ENCODE assay signal across 9 mouse cellular contexts in genomic region chr11:70821728-70822591, GRCm38 (mm10). TPM values are rescaled to one million over a fixed set of nuclear protein-coding genes. Genes with fewer than 3 reads are reported as not detected.
DNase-seq lines count a peak whose midpoint lies in the region; ATAC-seq and TF ChIP-seq lines count a peak whose summit lies in the region.
"Had no signal": no experiment of that assay in that cellular context is flagged by ENCODE, and none has a peak within 500 bp of the region (broad histone marks: within the 10 kb centered on the region; RNA-seq: fewer than 3 reads in every experiment).

No protein-coding gene starts in this region.

- no peaks in the 10 kb centered on the region for H3K27me3 ChIP-seq in embryonic facial prominence, embryonic 11.5 days (ENCODE audit: control insufficient read depth, insufficient read depth, low read length)
- H3K27me3 ChIP-seq in kidney, embryonic 15.5 days = no peaks in the 10 kb centered on the region
- H3K27me3 ChIP-seq in midbrain, postnatal 0 days (ENCODE audit: insufficient read depth, low read length) = no peaks in the 10 kb centered on the region
- no peaks in the 10 kb centered on the region for H3K27me3 ChIP-seq in forebrain, embryonic 14.5 days (replicated peaks; ENCODE audit: control insufficient read depth, insufficient read depth, low read length)
- H3K27me3 ChIP-seq: heart, embryonic 15.5 days had no signal

- H3K4me2 ChIP-seq in embryonic facial prominence, embryonic 11.5 days (ENCODE audit: low read depth, low read length) = no peak overlapping the region
- peak overlapping the region; percentile 43 for H3K4me2 ChIP-seq in kidney, embryonic 15.5 days
- no peak overlapping the region for H3K4me2 ChIP-seq in midbrain, postnatal 0 days (ENCODE audit: low read depth, low read length, poor library complexity, severe bottlenecking)
- H3K4me2 ChIP-seq in forebrain, embryonic 14.5 days (ENCODE audit: low read length) = no peak overlapping the region
- H3K4me2 ChIP-seq: heart, embryonic 15.5 days had no signal

- no peak overlapping the region for H3K4me3 ChIP-seq in embryonic facial prominence, embryonic 11.5 days (ENCODE audit: low read depth, low read length)
- no peak overlapping the region for H3K4me3 ChIP-seq in kidney, embryonic 15.5 days (replicated peaks)
- H3K4me3 ChIP-seq in midbrain, postnatal 0 days (ENCODE audit: low read depth, low read length) = no peak overlapping the region
- no peak overlapping the region for H3K4me3 ChIP-seq in forebrain, embryonic 14.5 days (ENCODE audit: low read depth, low read length)
- H3K4me3 ChIP-seq: heart, embryonic 15.5 days had no signal

- no peak overlapping the region for H3K27ac ChIP-seq in embryonic facial prominence, embryonic 11.5 days (replicated peaks; ENCODE audit: low read depth, low read length)
- peak overlapping the region; percentile 37; the same call in 1 of the 2 replicates for H3K27ac ChIP-seq in kidney, embryonic 15.5 days
- H3K27ac ChIP-seq in midbrain, postnatal 0 days (ENCODE audit: low read depth, low read length) = no peak overlapping the region
- H3K27ac ChIP-seq in forebrain, embryonic 14.5 days (ENCODE audit: low read depth, low read length) = no peak overlapping the region
- H3K27ac ChIP-seq: heart, embryonic 15.5 days had no signal

- TF ChIP-seq CTCF in midbrain, postnatal 0 days (IDR thresholded peaks at IDR 0.05) = no peak

- H3K36me3 ChIP-seq in embryonic facial prominence, embryonic 11.5 days (replicated peaks; ENCODE audit: control insufficient read depth, insufficient read depth, low read depth, low read length) = no peaks in the 10 kb centered on the region
- H3K36me3 ChIP-seq in kidney, embryonic 15.5 days = no peaks in the 10 kb centered on the region
- H3K36me3 ChIP-seq in midbrain, postnatal 0 days (ENCODE audit: insufficient read depth, low read length) = no peaks in the 10 kb centered on the region
- no peaks in the 10 kb centered on the region for H3K36me3 ChIP-seq in forebrain, embryonic 14.5 days (ENCODE audit: control insufficient read depth, insufficient read depth, low read length)
- H3K36me3 ChIP-seq: heart, embryonic 15.5 days had no signal

- intact Hi-C loops in left cerebral cortex, postnatal 14 days (cut with DNase I) = no loop called here

- WGBS in embryonic facial prominence, embryonic 11.5 days = 45% methylated on average over 17 of the region's 17 CpGs
- 24% methylated on average over 17 of the region's 17 CpGs for WGBS in kidney, embryonic 15.5 days
- WGBS in midbrain, postnatal 0 days = 60% methylated on average over 17 of the region's 17 CpGs
- 69% methylated on average over 17 of the region's 17 CpGs for WGBS in forebrain, embryonic 14.5 days

- no peak overlapping the region for H3K9ac ChIP-seq in embryonic facial prominence, embryonic 11.5 days (replicated peaks; ENCODE audit: low read length)
- no peak overlapping the region for H3K9ac ChIP-seq in kidney, embryonic 15.5 days
- no peak overlapping the region for H3K9ac ChIP-seq in midbrain, postnatal 0 days (replicated peaks; ENCODE audit: low read length, poor library complexity, severe bottlenecking)
- H3K9ac ChIP-seq in forebrain, embryonic 14.5 days (ENCODE audit: low read length) = no peak overlapping the region
- H3K9ac ChIP-seq: heart, embryonic 15.5 days had no signal

- DNase-seq in ovary, adult 18-20 months (ENCODE audit: low spot score) = peak; percentile 44
- no peak for DNase-seq in ovary, postnatal 10 days (ENCODE audit: low spot score)
- DNase-seq in embryonic facial prominence, embryonic 11.5 days (ENCODE audit: low spot score) = peak; percentile 15
- peak; percentile 41 for DNase-seq in midbrain, postnatal 0 days (ENCODE audit: low spot score)
- no peak for DNase-seq in thymus, postnatal 0 days (ENCODE audit: low spot score)
- no peak for DNase-seq in left cerebral cortex, postnatal 14 days (ENCODE audit: low spot score in 2 of 2)
- DNase-seq in forebrain, embryonic 14.5 days (ENCODE audit: low spot score) = no peak

- H3K9me3 ChIP-seq in embryonic facial prominence, embryonic 11.5 days (replicated peaks; ENCODE audit: control insufficient read depth, low read length) = no peaks in the 10 kb centered on the region
- H3K9me3 ChIP-seq in kidney, embryonic 15.5 days (replicated peaks) = no peaks in the 10 kb centered on the region
- no peaks in the 10 kb centered on the region for H3K9me3 ChIP-seq in midbrain, postnatal 0 days (ENCODE audit: low read length)
- H3K9me3 ChIP-seq in forebrain, embryonic 14.5 days (replicated peaks; ENCODE audit: control insufficient read depth, low read length) = no peaks in the 10 kb centered on the region
- H3K9me3 ChIP-seq: heart, embryonic 15.5 days had no signal

- ATAC-seq in embryonic facial prominence, embryonic 11.5 days (replicated peaks; ENCODE audit: insufficient number of reproducible peaks, low FRiP score, low TSS enrichment, low read depth) = 0 out of 2 replicates have a peak, but pooled peaks have one; percentile 34
- ATAC-seq in kidney, embryonic 15.5 days (replicated peaks; ENCODE audit: low FRiP score) = peak; percentile 85
- ATAC-seq in midbrain, postnatal 0 days (ENCODE audit: low FRiP score) = no peak
- ATAC-seq in forebrain, embryonic 14.5 days = no peak

- no peaks in the 10 kb centered on the region for H3K4me1 ChIP-seq in embryonic facial prominence, embryonic 11.5 days (ENCODE audit: control insufficient read depth, insufficient read depth, low read length)
- H3K4me1 ChIP-seq in kidney, embryonic 15.5 days = peaks cover 12% of the 10 kb centered on the region
- no peaks in the 10 kb centered on the region for H3K4me1 ChIP-seq in midbrain, postnatal 0 days (ENCODE audit: insufficient read depth, low read length)
- no peaks in the 10 kb centered on the region for H3K4me1 ChIP-seq in forebrain, embryonic 14.5 days (ENCODE audit: control insufficient read depth, insufficient read depth, low read length)

RNA-seq across cellular contexts. Expression of gene Scimp, which starts 9.6 kb away (rescaled TPM):
- polyA plus RNA-seq in embryonic facial prominence, embryonic 11.5 days (2014; fragmentation: Nextera tagmentation; extraction: Ambion mirVana) = not detected in 2 replicates
- polyA plus RNA-seq in kidney, embryonic 15.5 days (2015; fragmentation: Nextera tagmentation; extraction: Ambion mirVana) = 0.25 TPM in 1 of 2 replicates, not detected in the other
- not detected in 2 replicates for total RNA-seq in midbrain, postnatal 0 days (2014; rRNA removed)
- not detected in 2 replicates for polyA plus RNA-seq in midbrain, postnatal 0 days (2015; fragmentation: Nextera tagmentation; extraction: Ambion mirVana)
- 2.1 and 3.1 TPM in 2 replicates for polyA plus RNA-seq in thymus, postnatal 0 days (2015; fragmentation: Nextera tagmentation; extraction: Ambion mirVana)
- not detected for total RNA-seq in left cerebral cortex, postnatal 14 days (2021)
- polyA plus RNA-seq in forebrain, embryonic 14.5 days (2014; fragmentation: Nextera tagmentation; extraction: Ambion mirVana) = not detected in 2 replicates

RNA-seq across cellular contexts. Expression of gene Rabep1, which starts 22.6 kb away (rescaled TPM):
- 36.2 and 36.6 TPM in 2 replicates for polyA plus RNA-seq in embryonic facial prominence, embryonic 11.5 days (2014; fragmentation: Nextera tagmentation; extraction: Ambion mirVana)
- polyA plus RNA-seq in kidney, embryonic 15.5 days (2015; fragmentation: Nextera tagmentation; extraction: Ambion mirVana) = 36.5 and 36.8 TPM in 2 replicates
- 66.4 and 98.4 TPM in 2 replicates for total RNA-seq in midbrain, postnatal 0 days (2014; rRNA removed)
- 102 and 116 TPM in 2 replicates for polyA plus RNA-seq in midbrain, postnatal 0 days (2015; fragmentation: Nextera tagmentation; extraction: Ambion mirVana)
- 35.6 and 38.1 TPM in 2 replicates for polyA plus RNA-seq in thymus, postnatal 0 days (2015; fragmentation: Nextera tagmentation; extraction: Ambion mirVana)
- total RNA-seq in left cerebral cortex, postnatal 14 days (2021) = 100 to 1,000 TPM; 110 to 118 TPM
- polyA plus RNA-seq in forebrain, embryonic 14.5 days (2014; fragmentation: Nextera tagmentation; extraction: Ambion mirVana) = 50.3 and 62.7 TPM in 2 replicates

RNA-seq across cellular contexts. Expression of gene Zfp3, which starts 58.0 kb away (rescaled TPM):
- polyA plus RNA-seq in embryonic facial prominence, embryonic 11.5 days (2014; fragmentation: Nextera tagmentation; extraction: Ambion mirVana) = 6.7 and 7.3 TPM in 2 replicates
- polyA plus RNA-seq in kidney, embryonic 15.5 days (2015; fragmentation: Nextera tagmentation; extraction: Ambion mirVana) = 6.8 and 8.1 TPM in 2 replicates
- 8.7 and 10.0 TPM in 2 replicates for total RNA-seq in midbrain, postnatal 0 days (2014; rRNA removed)
- 9.7 and 10.3 TPM in 2 replicates for polyA plus RNA-seq in midbrain, postnatal 0 days (2015; fragmentation: Nextera tagmentation; extraction: Ambion mirVana)
- polyA plus RNA-seq in thymus, postnatal 0 days (2015; fragmentation: Nextera tagmentation; extraction: Ambion mirVana) = 7.2 and 7.6 TPM in 2 replicates
- total RNA-seq in left cerebral cortex, postnatal 14 days (2021) = 10 to 100 TPM; 14.6 to 14.8 TPM
- 14.9 and 16.2 TPM in 2 replicates for polyA plus RNA-seq in forebrain, embryonic 14.5 days (2014; fragmentation: Nextera tagmentation; extraction: Ambion mirVana)

Comparison
In these comparisons a context has a peak if more than half of its experiments do, and no peak if none do; other contexts are left out.
1. DNase-seq: peak in ovary, adult 18-20 months (single experiment), embryonic facial prominence, embryonic 11.5 days (single experiment) and midbrain, postnatal 0 days (single experiment); none in ovary, postnatal 10 days (single experiment), thymus, postnatal 0 days (single experiment), left cerebral cortex, postnatal 14 days (0 of 2) and forebrain, embryonic 14.5 days (single experiment).
2. ATAC-seq: peak in embryonic facial prominence, embryonic 11.5 days (single experiment) and kidney, embryonic 15.5 days (single experiment); none in midbrain, postnatal 0 days (single experiment) and forebrain, embryonic 14.5 days (single experiment).